Mouse (Mus musculus) intestine, embryonic 14.5 days (tissue): Measurements from ENCODE around the gene Svep1. TPM values are rescaled to one million over a fixed set of nuclear protein-coding genes. Genes with fewer than 3 reads are reported as not detected.

Source experiments
- ATAC-seq: fragments of 200-750 bp; cut with Nextera tagmentation; replicated peaks from 2 replicates; pipeline ENCODE4 v1.8.0; 2017; ENCODE audit warnings: low read depth, moderate number of reproducible peaks, moderate TSS enrichment, moderate library complexity; ENCODE audit not compliant: low FRiP score, low TSS enrichment
- DNase-seq: peaks from one replicate; pipeline ENCODE4 v3.0.0-alpha.2; 2018; ENCODE audit warnings: low spot score
- H3K27ac ChIP-seq: fragments of 300-500 bp; sonication (generic); 2 replicates; pipeline ENCODE4 v1.5.1; 2014; ENCODE audit warnings: low read depth, mild to moderate bottlenecking, control low read depth
- H3K27me3 ChIP-seq: fragments of 300-500 bp; sonication (generic); replicated peaks from 2 replicates; pipeline ENCODE4 v1.6.1; 2014; ENCODE audit warnings: low read length, control low read depth; ENCODE audit not compliant: control insufficient read depth, insufficient read depth
- H3K36me3 ChIP-seq: fragments of 300-500 bp; sonication (generic); 2 replicates; pipeline ENCODE4 v1.6.1; 2014; ENCODE audit warnings: low read length, control low read depth; ENCODE audit not compliant: control insufficient read depth, insufficient read depth
- H3K4me1 ChIP-seq: fragments of 300-500 bp; sonication (generic); replicated peaks from 2 replicates; pipeline ENCODE4 v1.6.1; 2014; ENCODE audit warnings: low read length, control low read depth, mixed read lengths; ENCODE audit not compliant: control insufficient read depth, insufficient read depth
- H3K4me2 ChIP-seq: fragments of 300-500 bp; sonication (generic); 2 replicates; pipeline ENCODE4 v1.6.1; 2014; ENCODE audit warnings: low read length
- H3K4me3 ChIP-seq: fragments of 300-500 bp; sonication (generic); 2 replicates; pipeline ENCODE4 v1.5.1; 2014; ENCODE audit warnings: low read depth, low read length, control low read depth, mixed read lengths
- H3K9ac ChIP-seq: fragments of 300-500 bp; sonication (generic); 2 replicates; pipeline ENCODE4 v1.6.1; 2014; ENCODE audit warnings: mild to moderate bottlenecking, low read length
- H3K9me3 ChIP-seq: fragments of 300-500 bp; sonication (generic); 2 replicates; pipeline ENCODE4 v1.6.1; 2016; ENCODE audit warnings: low read length, control low read depth; ENCODE audit not compliant: control insufficient read depth
- WGBS: fragments of 180-500 bp; shearing (Covaris S2); extraction: QIAGEN DNeasy Blood & Tissue Kit; methylation state at CpG from one replicate; pipeline ENCODE4 v1.1.7; 2014; 5-methylcytosine and 5-hydroxymethylcytosine counted together
- polyA plus RNA-seq: library from polyadenylated mRNA; unstranded; fragments of >200 nt; fragmentation: Nextera tagmentation; extraction: Ambion mirVana; gene quantifications from 2 replicates; pipeline ENCODE4 v1.2.1, GENCODE M21; 2014

Gene Svep1
- polyA plus RNA-seq, 1 experiment from 2014 or later: 9.5 TPM

GRCm38 (mm10) chr4:58133610-58134309 is 72.9 kb downstream of the Svep1 start:
- no peaks in the 10 kb centered on the region for H3K4me1 ChIP-seq
- no peaks in the 10 kb centered on the region for H3K9me3 ChIP-seq
- H3K9ac ChIP-seq: no peak overlapping the region
- ATAC-seq (no peak), DNase-seq (no peak)
- H3K27me3 ChIP-seq: no peaks in the 10 kb centered on the region
- 86% methylated on average over 1 of the region's 1 CpGs for WGBS
- peaks cover 10% of the 10 kb centered on the region; the same call in 1 of the 2 replicates for H3K36me3 ChIP-seq
- H3K4me2 ChIP-seq: no peak overlapping the region
- H3K4me3 ChIP-seq: no peak overlapping the region
- H3K27ac ChIP-seq: no peak overlapping the region

- no peak overlapping the region for H3K9ac ChIP-seq
- no peak overlapping the region for H3K4me3 ChIP-seq
- no peak for DNase-seq
- H3K4me2 ChIP-seq: no peak overlapping the region
- no peaks in the 10 kb centered on the region for H3K27me3 ChIP-seq
- ATAC-seq: no peak
- no peaks in the 10 kb centered on the region for H3K9me3 ChIP-seq
- 90% methylated on average over 4 of the region's 4 CpGs for WGBS
- 0 out of 2 replicates have a peak, but pooled peaks cover 2% of the 10 kb centered on the region for H3K36me3 ChIP-seq
- no peaks in the 10 kb centered on the region for H3K4me1 ChIP-seq
- H3K27ac ChIP-seq: no peak overlapping the region
Observed at GRCm38 (mm10) chr4:58129844-58130243, 76.8 kb downstream of the Svep1 start.

- no peak for DNase-seq
- Histone ChIP-seq H3K27me3 (no peaks in the 10 kb centered on the region), H3K9me3 (no peaks in the 10 kb centered on the region), H3K27ac (no peak overlapping the region), H3K9ac (no peak overlapping the region), H3K4me3 (no peak overlapping the region), H3K4me1 (no peaks in the 10 kb centered on the region), H3K4me2 (no peak overlapping the region), H3K36me3 (no peaks in the 10 kb centered on the region)
- WGBS: 91% methylated on average over 5 of the region's 5 CpGs
- no peak for ATAC-seq
Observed at GRCm38 (mm10) chr4:58127024-58127423, 79.6 kb downstream of the Svep1 start.

- Histone ChIP-seq H3K27ac (no peak overlapping the region), H3K9me3 (no peaks in the 10 kb centered on the region), H3K4me1 (peaks cover 10% of the 10 kb centered on the region; the same call in 1 of the 2 replicates), H3K9ac (no peak overlapping the region), H3K36me3 (0 out of 2 replicates have a peak, but pooled peaks cover 3% of the 10 kb centered on the region), H3K4me3 (no peak overlapping the region), H3K27me3 (no peaks in the 10 kb centered on the region), H3K4me2 (no peak overlapping the region)
- no peak for ATAC-seq
- no peak for DNase-seq
- 67% methylated on average over 8 of the region's 8 CpGs for WGBS
Observed at GRCm38 (mm10) chr4:58115452-58115851, 91.2 kb downstream of the Svep1 start.

- H3K27ac ChIP-seq: no peak overlapping the region
- H3K36me3 ChIP-seq: peaks cover 7% of the 10 kb centered on the region; the same call in 1 of the 2 replicates
- H3K4me2 ChIP-seq: no peak overlapping the region
- H3K4me3 ChIP-seq: no peak overlapping the region
- no peak overlapping the region for H3K9ac ChIP-seq
- 43% methylated on average over 10 of the region's 10 CpGs for WGBS
- no peaks in the 10 kb centered on the region for H3K27me3 ChIP-seq
- no peaks in the 10 kb centered on the region for H3K9me3 ChIP-seq
- DNase-seq (no peak), ATAC-seq (no peak)
- peaks cover 10% of the 10 kb centered on the region; the same call in 1 of the 2 replicates for H3K4me1 ChIP-seq
Observed at GRCm38 (mm10) chr4:58111008-58111407, 95.7 kb downstream of the Svep1 start.

GRCm38 (mm10) chr4:58109793-58110192 is 96.9 kb downstream of the Svep1 start:
- H3K4me1 ChIP-seq: peaks cover 10% of the 10 kb centered on the region; the same call in 1 of the 2 replicates
- ATAC-seq: no peak
- no peaks in the 10 kb centered on the region for H3K27me3 ChIP-seq
- H3K4me2 ChIP-seq: no peak overlapping the region
- peaks cover 7% of the 10 kb centered on the region; the same call in 1 of the 2 replicates for H3K36me3 ChIP-seq
- H3K4me3 ChIP-seq: no peak overlapping the region
- no peaks in the 10 kb centered on the region for H3K9me3 ChIP-seq
- H3K9ac ChIP-seq: no peak overlapping the region
- DNase-seq: no peak
- H3K27ac ChIP-seq: no peak overlapping the region
- WGBS: 76% methylated on average over 6 of the region's 6 CpGs

- peaks cover 10% of the 10 kb centered on the region; the same call in 1 of the 2 replicates for H3K4me1 ChIP-seq
- H3K4me3 ChIP-seq: no peak overlapping the region
- no peak overlapping the region for H3K4me2 ChIP-seq
- peaks cover 5% of the 10 kb centered on the region; the same call in 1 of the 2 replicates for H3K36me3 ChIP-seq
- no peak overlapping the region for H3K27ac ChIP-seq
- DNase-seq: no peak
- H3K9ac ChIP-seq: no peak overlapping the region
- H3K27me3 ChIP-seq: no peaks in the 10 kb centered on the region
- no peaks in the 10 kb centered on the region for H3K9me3 ChIP-seq
- WGBS: 68% methylated on average over 3 of the region's 3 CpGs
- no peak for ATAC-seq
Observed at GRCm38 (mm10) chr4:58108364-58108763, 98.3 kb downstream of the Svep1 start.

GRCm38 (mm10) chr4:58097732-58098131 is 108.9 kb downstream of the Svep1 start:
- WGBS: 89% methylated on average over 9 of the region's 9 CpGs

GRCm38 (mm10) chr4:58086738-58087137 is 119.9 kb downstream of the Svep1 start:
- H3K4me3 ChIP-seq: no peak overlapping the region
- H3K27me3 ChIP-seq: no peaks in the 10 kb centered on the region
- no peak overlapping the region for H3K9ac ChIP-seq
- 30% methylated on average over 1 of the region's 1 CpGs for WGBS
- 0 out of 2 replicates have a peak overlapping the region, but pooled peaks have one; percentile 16 for H3K27ac ChIP-seq
- H3K4me2 ChIP-seq: no peak overlapping the region
- H3K4me1 ChIP-seq: 0 out of 2 replicates have a peak, but pooled peaks cover 5% of the 10 kb centered on the region
- ATAC-seq (no peak), DNase-seq (no peak)
- no peaks in the 10 kb centered on the region for H3K9me3 ChIP-seq
- peaks cover 17% of the 10 kb centered on the region; the same call in 1 of the 2 replicates for H3K36me3 ChIP-seq

More at GRCm38 (mm10) chr4:58097732-58098131, 108.9 kb downstream of the Svep1 start:
- no peak for ATAC-seq
- Histone ChIP-seq H3K4me1 (no peaks in the 10 kb centered on the region), H3K36me3 (peaks cover 12% of the 10 kb centered on the region; the same call in 1 of the 2 replicates), H3K9ac (no peak overlapping the region), H3K4me2 (no peak overlapping the region), H3K9me3 (no peaks in the 10 kb centered on the region), H3K27me3 (no peaks in the 10 kb centered on the region), H3K4me3 (no peak overlapping the region), H3K27ac (no peak overlapping the region)
- DNase-seq: no peak
